Mouse (Mus musculus): ENCODE measurements around the gene Hdac7. TPM values are rescaled to one million over a fixed set of nuclear protein-coding genes. Genes with fewer than 3 reads are reported as not detected.

Hdac7 gene
- polyA plus RNA-seq, 1 experiment: 254 TPM

DNA sequence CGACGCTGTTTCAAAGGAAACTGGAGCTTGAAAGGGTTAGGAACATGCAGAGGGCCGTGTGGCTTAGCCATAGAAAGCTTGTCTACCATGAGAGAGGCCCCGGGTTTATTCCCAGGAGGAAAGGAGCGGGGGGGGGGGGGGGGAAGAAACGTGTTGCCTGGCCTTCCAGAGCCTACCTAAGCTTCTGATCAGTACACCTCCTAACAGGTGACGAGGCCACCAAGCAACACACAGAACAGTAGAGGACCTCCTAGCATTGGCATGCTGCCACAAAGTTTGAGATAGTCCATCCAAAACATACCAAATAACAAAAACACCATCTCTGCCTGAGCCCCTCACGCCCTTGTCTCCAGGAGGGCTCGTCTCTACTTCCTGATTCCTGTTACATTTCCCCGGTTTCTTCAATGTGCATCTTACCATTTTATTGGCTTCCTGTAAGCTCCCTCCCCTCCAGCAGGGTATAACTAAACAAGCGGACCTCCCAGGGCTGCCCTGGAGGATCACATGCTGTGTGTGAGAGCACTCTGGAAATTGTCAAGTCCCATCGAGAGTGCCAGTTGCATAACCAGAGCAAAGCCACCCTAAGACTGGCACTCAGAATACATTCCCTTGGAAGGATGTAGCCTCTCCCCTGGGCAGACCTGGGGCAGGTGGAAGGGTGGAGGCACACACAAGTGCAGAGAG, 21.6 kb downstream of the Hdac7 start:
- DNase-seq: peak; percentile 81
- H3K4me1 ChIP-seq (ENCODE audit: control insufficient read depth, insufficient read depth, low read length): peaks cover 76% of the 10 kb centered on the region
- no peak overlapping the region for H3K4me3 ChIP-seq (replicated peaks; ENCODE audit: extremely low read depth, low read depth, low read length)
- 15% methylated on average over 12 of the region's 12 CpGs for WGBS
- TF ChIP-seq CTCF (IDR thresholded peaks at IDR 0.05; ENCODE audit: insufficient read depth, low read length) (no peak), POLR2A (IDR thresholded peaks at IDR 0.05; ENCODE audit: borderline replicate concordance, extremely low read depth, low read depth, low read length) (peak; percentile 33; the same call in 1 of the 2 replicates)

DNA sequence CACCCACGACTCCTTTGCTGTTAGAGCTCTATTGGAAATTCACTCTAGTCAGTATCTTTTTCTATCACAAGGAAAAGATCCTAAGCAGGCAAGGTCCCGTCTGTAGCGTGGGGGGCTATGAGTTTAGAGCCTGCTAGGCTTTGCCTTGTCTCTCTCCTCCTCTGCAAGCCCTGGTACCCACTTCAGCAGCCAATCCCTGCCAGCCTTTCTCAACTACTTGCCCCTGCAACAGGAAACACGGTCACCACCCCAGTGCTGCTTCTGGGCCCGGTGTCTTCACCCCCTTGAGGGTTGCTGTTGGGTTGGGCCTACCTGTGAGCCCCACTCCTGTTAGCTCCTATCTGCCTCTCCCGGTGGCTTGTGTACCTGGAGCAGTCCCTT, 22.3 kb downstream of the Hdac7 start:
- DNase-seq: no peak
- WGBS: 35% methylated on average over 6 of the region's 6 CpGs

DNA sequence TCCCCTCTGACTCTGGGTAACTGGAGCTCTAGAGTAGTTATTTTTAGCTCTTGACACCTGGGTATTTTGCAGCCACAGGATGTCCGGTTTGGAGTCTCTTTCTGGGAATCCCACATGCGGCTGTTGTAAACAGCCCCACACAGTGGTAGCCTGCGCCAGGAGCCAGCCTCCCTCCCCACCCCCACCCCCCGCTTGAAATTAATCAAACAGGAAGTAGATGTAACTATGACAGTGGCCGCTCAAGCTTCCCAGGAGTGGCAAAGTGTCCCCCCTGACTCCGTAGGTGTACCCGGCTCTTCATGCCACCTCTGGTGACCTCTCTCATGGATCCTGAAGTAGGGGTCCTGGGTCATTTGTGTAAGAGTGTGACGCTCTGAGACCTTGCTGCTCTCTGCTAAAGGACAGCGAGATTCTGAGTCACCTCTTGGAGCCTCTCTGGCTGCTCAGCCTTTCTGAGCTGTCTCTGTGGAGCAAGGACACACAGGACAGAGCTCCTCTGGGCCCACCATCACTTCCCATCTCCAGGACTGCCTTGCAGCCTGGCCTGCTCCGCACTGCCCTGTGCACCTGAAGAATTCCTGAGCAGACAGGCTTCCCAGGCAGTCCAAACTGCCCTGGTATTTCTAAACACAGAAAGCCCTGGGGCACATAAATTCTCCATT, 22.9 kb downstream of the Hdac7 start:
- peaks cover 75% of the 10 kb centered on the region for H3K4me1 ChIP-seq (ENCODE audit: control insufficient read depth, insufficient read depth, low read length)
- TF ChIP-seq CTCF (IDR thresholded peaks at IDR 0.05; ENCODE audit: insufficient read depth, low read length) (no peak), POLR2A (IDR thresholded peaks at IDR 0.05; ENCODE audit: borderline replicate concordance, extremely low read depth, low read depth, low read length) (0 out of 2 replicates have a peak, but pooled peaks have one; percentile 25)
- H3K4me3 ChIP-seq (replicated peaks; ENCODE audit: extremely low read depth, low read depth, low read length): no peak overlapping the region
- peak; percentile 53 for DNase-seq
- WGBS: 12% methylated on average over 10 of the region's 10 CpGs

More for the DNA sequence above, 22.3 kb downstream of the Hdac7 start:
- no peak for TF ChIP-seq CTCF (IDR thresholded peaks at IDR 0.05; ENCODE audit: insufficient read depth, low read length)
- TF ChIP-seq POLR2A (IDR thresholded peaks at IDR 0.05; ENCODE audit: borderline replicate concordance, extremely low read depth, low read depth, low read length): no peak
- Histone ChIP-seq H3K4me1 (ENCODE audit: control insufficient read depth, insufficient read depth, low read length) (peaks cover 75% of the 10 kb centered on the region), H3K4me3 (replicated peaks; ENCODE audit: extremely low read depth, low read depth, low read length) (no peak overlapping the region)

DNA sequence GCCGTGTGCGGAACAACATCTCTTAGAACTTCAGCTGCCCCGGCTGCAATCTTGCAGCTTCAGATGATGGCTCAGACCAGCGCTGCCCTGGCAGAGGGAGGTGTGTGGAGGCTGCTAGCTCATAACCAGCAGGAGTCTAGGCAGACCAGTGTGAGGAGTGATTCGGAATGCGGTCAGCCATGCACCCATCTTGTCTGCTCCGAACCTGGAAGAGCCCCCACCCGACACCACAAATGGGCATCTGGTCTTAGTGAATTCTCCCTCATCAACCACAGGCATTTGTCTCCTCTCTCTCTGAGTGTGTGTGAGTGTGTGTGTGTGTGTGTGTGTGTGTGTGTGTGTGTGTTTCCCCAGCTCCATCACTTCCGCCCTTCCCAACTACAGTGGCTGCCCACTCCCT, 24.4 kb downstream of the Hdac7 start:
- no peak for TF ChIP-seq POLR2A (IDR thresholded peaks at IDR 0.05; ENCODE audit: borderline replicate concordance, extremely low read depth, low read depth, low read length)
- no peak for TF ChIP-seq CTCF (IDR thresholded peaks at IDR 0.05; ENCODE audit: insufficient read depth, low read length)
- WGBS: 62% methylated on average over 9 of the region's 9 CpGs
- no peak for DNase-seq
- peaks cover 72% of the 10 kb centered on the region for H3K4me1 ChIP-seq (ENCODE audit: control insufficient read depth, insufficient read depth, low read length)
- no peak overlapping the region for H3K4me3 ChIP-seq (replicated peaks; ENCODE audit: extremely low read depth, low read depth, low read length)

DNA sequence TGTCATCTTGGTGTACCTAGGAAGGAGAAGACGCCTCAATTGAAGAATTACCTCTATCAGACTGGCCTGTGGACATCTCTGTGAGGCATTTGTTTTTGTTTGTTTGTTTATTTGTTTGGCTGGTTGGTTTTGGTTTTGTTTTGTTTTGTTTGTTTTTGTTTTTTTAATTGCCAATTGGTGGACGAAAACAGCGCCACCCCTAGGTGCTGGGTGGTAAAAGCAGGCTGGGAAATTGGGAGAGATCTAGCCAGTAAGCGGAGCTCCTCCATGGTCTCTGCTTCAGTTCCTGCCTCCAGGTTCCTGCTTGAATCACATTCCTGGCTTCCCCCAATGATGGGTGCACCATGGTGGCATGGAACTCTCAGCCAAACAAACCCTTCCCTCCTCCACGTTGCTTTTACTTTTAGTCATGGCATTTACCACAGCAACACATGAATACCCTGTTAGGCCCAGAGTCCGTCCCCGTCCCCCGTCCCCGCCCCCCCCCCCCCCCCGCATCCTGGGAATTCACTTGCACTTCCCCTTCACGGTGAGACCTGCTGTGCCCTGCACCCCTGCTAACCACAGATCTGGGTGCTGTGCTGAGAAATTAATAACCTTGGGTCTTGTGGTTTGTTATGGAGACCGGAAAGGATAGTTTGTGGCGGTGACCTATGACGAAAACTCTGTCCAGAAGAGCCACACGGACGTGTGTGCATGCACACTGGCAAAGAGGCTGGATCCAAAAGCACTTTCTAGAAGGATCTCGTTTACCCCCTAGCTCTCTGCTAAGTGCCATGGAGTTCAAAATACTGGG, 27.9 kb downstream of the Hdac7 start:
- H3K4me1 ChIP-seq (ENCODE audit: control insufficient read depth, insufficient read depth, low read length): peaks cover 74% of the 10 kb centered on the region
- DNase-seq: no peak
- H3K4me3 ChIP-seq (replicated peaks; ENCODE audit: extremely low read depth, low read depth, low read length): no peak overlapping the region
- 65% methylated on average over 17 of the region's 17 CpGs for WGBS
- TF ChIP-seq POLR2A (IDR thresholded peaks at IDR 0.05; ENCODE audit: borderline replicate concordance, extremely low read depth, low read depth, low read length) (no peak), CTCF (IDR thresholded peaks at IDR 0.05; ENCODE audit: insufficient read depth, low read length) (0 out of 2 replicates have a peak, but pooled peaks have one; percentile 1)

DNA sequence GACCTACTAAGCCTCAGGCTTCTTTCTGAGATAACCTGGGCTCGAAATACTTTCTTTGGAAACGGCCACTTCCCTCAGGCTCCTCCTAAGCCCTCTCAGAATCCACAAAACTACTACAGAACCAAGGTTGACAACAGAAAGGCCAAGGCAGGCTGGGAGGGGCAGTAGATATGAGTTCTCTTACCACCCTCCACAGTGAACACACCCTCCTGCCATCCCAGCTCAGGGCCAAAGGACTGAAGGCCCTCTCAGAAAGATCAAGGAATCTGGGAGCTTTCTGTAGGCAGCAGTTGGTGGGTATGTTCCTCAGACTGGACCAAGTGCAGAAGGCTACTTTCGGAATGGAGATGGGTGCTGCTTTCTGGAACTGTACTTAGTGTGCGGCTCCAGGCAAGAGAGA, 29.0 kb downstream of the Hdac7 start:
- H3K4me1 ChIP-seq (ENCODE audit: control insufficient read depth, insufficient read depth, low read length): peaks cover 67% of the 10 kb centered on the region
- 66% methylated on average over 4 of the region's 4 CpGs for WGBS
- TF ChIP-seq POLR2A (IDR thresholded peaks at IDR 0.05; ENCODE audit: borderline replicate concordance, extremely low read depth, low read depth, low read length): no peak
- no peak for DNase-seq
- no peak overlapping the region for H3K4me3 ChIP-seq (replicated peaks; ENCODE audit: extremely low read depth, low read depth, low read length)

DNA sequence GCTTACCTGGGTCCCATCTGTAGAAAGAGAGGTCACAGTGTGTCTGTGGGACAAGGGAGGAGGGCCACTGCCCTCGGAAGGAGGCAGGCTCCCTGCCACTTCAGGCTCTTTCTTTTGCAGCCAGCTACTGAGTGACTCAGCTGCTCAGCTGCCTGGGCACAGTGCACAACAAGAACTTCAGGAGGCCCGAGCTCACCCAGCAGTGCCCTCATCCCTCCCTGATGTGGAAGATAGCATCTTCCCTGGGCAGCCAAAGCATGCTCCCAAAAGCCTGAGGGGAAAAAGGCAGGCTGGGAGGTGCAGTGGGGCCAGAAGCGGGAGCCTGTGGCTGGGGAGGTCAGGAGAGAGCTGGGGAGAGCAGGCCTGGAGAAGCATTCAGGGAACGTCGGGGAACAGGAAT, 29.6 kb downstream of the Hdac7 start:
- TF ChIP-seq POLR2A (IDR thresholded peaks at IDR 0.05; ENCODE audit: borderline replicate concordance, extremely low read depth, low read depth, low read length): no peak
- TF ChIP-seq CTCF (IDR thresholded peaks at IDR 0.05; ENCODE audit: insufficient read depth, low read length): no peak
- DNase-seq: no peak

DNA sequence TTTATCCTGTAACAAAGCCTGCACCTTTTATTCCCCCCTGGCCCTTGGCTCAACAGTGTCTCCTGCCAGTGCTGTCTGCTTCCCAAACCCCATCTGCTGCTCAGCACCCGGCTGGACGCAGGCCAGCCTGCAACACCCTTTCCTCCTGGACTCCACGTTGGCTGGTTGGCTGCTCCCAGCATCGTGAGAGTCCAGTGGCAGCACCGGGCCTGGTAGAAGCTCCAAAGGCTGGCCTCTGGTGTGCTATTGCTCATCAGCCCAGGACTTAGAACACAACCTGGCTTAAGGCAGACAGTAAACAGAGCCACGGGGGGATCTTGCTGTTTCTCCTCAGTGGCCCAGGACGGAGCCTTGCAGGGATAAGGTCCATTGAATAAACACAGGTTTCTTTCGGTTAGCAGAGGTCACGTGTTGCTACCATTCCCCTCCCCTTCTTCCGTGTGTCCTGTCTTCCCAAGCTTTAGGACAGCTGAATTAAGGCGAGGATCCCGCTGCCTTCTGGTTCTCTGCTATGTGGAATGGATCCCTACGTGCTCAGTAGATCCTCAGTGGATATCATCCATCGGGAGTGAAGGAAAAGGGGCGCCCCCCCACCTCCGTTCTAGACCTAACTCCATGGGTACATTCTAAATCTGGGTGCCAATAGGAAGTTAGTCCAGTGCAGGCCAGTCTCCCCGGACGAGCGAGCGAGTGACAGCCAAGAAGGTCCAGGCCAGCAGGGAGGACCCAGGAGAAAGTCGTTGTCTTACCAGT, 30.7 kb downstream of the Hdac7 start:
- Histone ChIP-seq H3K4me3 (replicated peaks; ENCODE audit: extremely low read depth, low read depth, low read length) (no peak overlapping the region), H3K4me1 (ENCODE audit: control insufficient read depth, insufficient read depth, low read length) (peaks cover 61% of the 10 kb centered on the region)
- 26% methylated on average over 21 of the region's 21 CpGs for WGBS
- peak; percentile 59 for DNase-seq
- TF ChIP-seq CTCF (IDR thresholded peaks at IDR 0.05; ENCODE audit: insufficient read depth, low read length): no peak
- no peak for TF ChIP-seq POLR2A (IDR thresholded peaks at IDR 0.05; ENCODE audit: borderline replicate concordance, extremely low read depth, low read depth, low read length)

More for the DNA sequence above, 29.6 kb downstream of the Hdac7 start:
- H3K4me3 ChIP-seq (replicated peaks; ENCODE audit: extremely low read depth, low read depth, low read length): no peak overlapping the region
- 26% methylated on average over 5 of the region's 5 CpGs for WGBS
- H3K4me1 ChIP-seq (ENCODE audit: control insufficient read depth, insufficient read depth, low read length): peaks cover 61% of the 10 kb centered on the region

DNA sequence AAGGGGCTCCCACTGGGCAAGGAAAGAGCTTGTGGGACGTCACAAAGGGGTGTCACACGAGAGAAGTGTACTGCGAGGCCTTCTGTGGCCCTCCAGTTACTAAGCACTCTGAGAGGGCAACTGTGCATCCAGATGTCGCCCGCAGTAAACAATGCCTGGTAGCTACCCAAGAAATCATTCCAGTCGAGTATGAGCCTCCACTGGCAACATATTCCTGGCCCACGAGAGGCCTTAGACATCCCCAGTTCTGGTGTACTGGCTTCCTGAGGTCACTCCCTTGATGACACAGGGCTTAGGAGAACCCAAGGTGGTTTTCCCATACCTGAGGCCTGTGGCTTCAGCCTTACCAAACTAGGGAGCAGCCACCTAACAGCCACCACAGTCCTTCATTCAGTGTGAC, 31.4 kb downstream of the Hdac7 start:
- Histone ChIP-seq H3K4me3 (replicated peaks; ENCODE audit: extremely low read depth, low read depth, low read length) (no peak overlapping the region), H3K4me1 (ENCODE audit: control insufficient read depth, insufficient read depth, low read length) (peaks cover 58% of the 10 kb centered on the region)
- TF ChIP-seq CTCF (IDR thresholded peaks at IDR 0.05; ENCODE audit: insufficient read depth, low read length) (no peak), POLR2A (IDR thresholded peaks at IDR 0.05; ENCODE audit: borderline replicate concordance, extremely low read depth, low read depth, low read length) (no peak)
- whole genome bisulfite sequencing: 30% methylated on average over 7 of the region's 7 CpGs
- DNase-seq: no peak
